Mouse (Mus musculus): ENCODE results near the gene Ssbp1. TPM values are rescaled to one million over a fixed set of nuclear protein-coding genes. Genes with fewer than 3 reads are reported as not detected.

The Ssbp1 gene
- polyA plus RNA-seq, 1 experiment from 2014 or later: 185 TPM

DNA sequence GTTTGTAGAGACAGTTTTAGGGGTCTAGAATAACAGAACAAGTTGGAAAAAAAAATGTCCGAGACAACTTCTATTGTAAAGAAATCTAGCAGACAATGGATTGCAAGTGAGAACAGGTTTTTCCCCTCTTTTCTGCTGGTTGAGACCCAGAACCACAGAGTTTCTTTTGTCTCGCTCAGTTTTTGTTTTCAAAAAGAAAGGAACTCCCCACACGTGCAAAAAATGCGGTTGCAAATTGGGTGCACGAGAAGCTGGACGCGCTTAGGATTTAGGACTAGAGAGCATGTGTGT, 513 bp downstream of the Ssbp1 start:
- WGBS: under 1% methylated on average over 7 of the region's 7 CpGs

DNA sequence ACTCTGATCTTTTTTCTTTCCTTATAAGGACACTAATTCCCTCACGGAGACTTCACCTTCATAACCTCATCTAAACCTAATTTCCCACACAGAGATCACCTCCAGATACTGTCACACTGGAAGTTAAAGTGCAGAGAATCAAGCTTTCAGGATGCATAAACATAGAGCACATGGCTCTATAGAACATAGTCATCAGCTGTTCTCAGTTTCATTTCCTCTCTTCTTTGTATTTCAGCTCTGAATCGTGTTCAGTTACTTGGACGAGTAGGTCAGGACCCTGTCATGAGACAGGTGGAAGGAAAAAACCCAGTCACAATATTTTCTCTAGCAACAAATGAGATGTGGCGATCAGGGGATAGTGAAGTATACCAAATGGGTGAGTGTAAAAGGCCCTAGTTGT, 5.0 kb downstream of the Ssbp1 start:
- no peak overlapping the region for H3K4me3 ChIP-seq
- WGBS: 87% methylated on average over 4 of the region's 4 CpGs
- no peaks in the 10 kb centered on the region for H3K9me3 ChIP-seq

More for the DNA sequence above, 513 bp downstream of the Ssbp1 start:
- H3K9me3 ChIP-seq: no peaks in the 10 kb centered on the region
- peak overlapping the region; percentile 78 for H3K4me3 ChIP-seq
- H3K4me2 ChIP-seq: peak overlapping the region; percentile 67
- peak overlapping the region; percentile 98 for H3K27ac ChIP-seq
- peaks cover 32% of the 10 kb centered on the region for H3K36me3 ChIP-seq
- 0 out of 2 replicates have a peak, but pooled peaks have one; percentile 3 for ATAC-seq (ENCODE audit: insufficient number of reproducible peaks, insufficient read depth, low FRiP score, low TSS enrichment, low read depth)
- peak overlapping the region; percentile 97 for H3K9ac ChIP-seq
- no peaks in the 10 kb centered on the region for H3K27me3 ChIP-seq
- H3K4me1 ChIP-seq: peaks cover 11% of the 10 kb centered on the region

DNA sequence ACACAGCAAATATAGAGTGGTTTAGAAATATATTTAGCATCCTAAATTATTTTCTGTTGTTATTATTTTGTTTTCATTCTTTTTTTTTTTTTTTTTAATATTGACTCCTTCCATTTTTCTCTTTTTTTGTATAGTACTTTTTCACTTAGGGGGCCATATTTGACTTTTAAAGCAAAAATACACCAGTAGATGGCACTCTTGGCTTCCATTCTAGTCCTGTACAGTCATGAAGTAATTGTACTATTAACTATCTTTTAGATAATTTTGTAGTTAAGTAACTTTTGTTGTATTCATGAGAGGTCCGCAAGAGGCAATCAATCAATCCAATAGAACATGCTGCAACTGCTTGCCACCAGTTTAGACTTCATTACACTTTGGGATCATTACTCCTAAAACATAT, 8.6 kb downstream of the Ssbp1 start:
- H3K4me1 ChIP-seq: no peaks in the 10 kb centered on the region
- H3K27ac ChIP-seq: no peak overlapping the region
- H3K9ac ChIP-seq: no peak overlapping the region
- H3K9me3 ChIP-seq: no peaks in the 10 kb centered on the region
- WGBS: 94% methylated on average over 1 of the region's 1 CpGs
- no peak overlapping the region for H3K4me3 ChIP-seq
- no peak for ATAC-seq (ENCODE audit: insufficient number of reproducible peaks, insufficient read depth, low FRiP score, low TSS enrichment, low read depth)
- peaks cover 73% of the 10 kb centered on the region for H3K36me3 ChIP-seq
- H3K4me2 ChIP-seq: no peak overlapping the region
- H3K27me3 ChIP-seq: no peaks in the 10 kb centered on the region

More for the DNA sequence above, 5.0 kb downstream of the Ssbp1 start:
- H3K4me1 ChIP-seq: peaks cover 11% of the 10 kb centered on the region
- no peak for ATAC-seq (ENCODE audit: insufficient number of reproducible peaks, insufficient read depth, low FRiP score, low TSS enrichment, low read depth)
- H3K27me3 ChIP-seq: no peaks in the 10 kb centered on the region
- H3K4me2 ChIP-seq: no peak overlapping the region
- no peak overlapping the region for H3K9ac ChIP-seq
- no peak overlapping the region for H3K27ac ChIP-seq
- peaks cover 55% of the 10 kb centered on the region for H3K36me3 ChIP-seq

DNA sequence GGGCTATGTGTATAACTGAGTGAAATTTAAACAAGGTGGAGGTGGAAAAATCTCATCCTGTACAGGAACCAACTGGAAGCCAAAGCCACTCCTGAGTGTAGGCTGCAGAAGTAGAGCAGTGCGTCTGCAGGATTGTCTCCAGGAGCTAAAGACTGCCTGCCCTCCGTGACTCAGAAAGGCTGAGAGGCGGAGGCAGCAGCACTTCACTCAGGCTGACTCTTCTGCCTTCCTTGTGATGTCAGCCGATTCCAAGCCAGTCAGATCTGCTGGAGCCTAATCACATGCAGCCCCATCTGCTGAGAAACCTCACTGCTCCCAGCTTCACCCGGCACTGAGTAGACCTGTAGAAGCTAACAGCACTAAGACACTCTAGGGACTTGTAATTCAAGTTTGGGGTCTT, 11.2 kb downstream of the Ssbp1 start:
- no peaks in the 10 kb centered on the region for H3K27me3 ChIP-seq
- H3K9me3 ChIP-seq: no peaks in the 10 kb centered on the region
- no peak overlapping the region for H3K27ac ChIP-seq
- no peak overlapping the region for H3K9ac ChIP-seq
- H3K4me2 ChIP-seq: no peak overlapping the region
- WGBS: 93% methylated on average over 5 of the region's 5 CpGs
- H3K4me3 ChIP-seq: no peak overlapping the region
- no peak for ATAC-seq (ENCODE audit: insufficient number of reproducible peaks, insufficient read depth, low FRiP score, low TSS enrichment, low read depth)
- no peaks in the 10 kb centered on the region for H3K4me1 ChIP-seq
- H3K36me3 ChIP-seq: peaks cover 62% of the 10 kb centered on the region

DNA sequence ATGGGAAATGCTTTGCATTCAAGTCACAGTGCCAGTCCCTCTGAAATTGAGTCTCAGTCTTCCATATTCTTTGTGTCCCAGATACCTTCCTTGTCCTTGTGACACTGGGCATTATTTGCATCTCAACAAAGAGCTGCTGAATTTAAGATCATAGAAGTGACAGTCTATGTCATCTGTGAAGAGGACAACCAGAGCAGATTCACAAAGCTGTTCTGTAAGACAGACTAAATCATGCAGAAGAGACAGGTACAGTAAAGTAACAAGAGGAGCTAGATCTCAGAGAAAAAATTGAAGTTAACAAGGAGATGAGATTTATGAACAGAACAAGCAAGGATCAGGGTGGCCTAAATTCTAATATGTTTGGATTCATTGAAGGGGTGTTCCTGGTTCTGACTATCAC, 19.8 kb downstream of the Ssbp1 start, which contains the start of gene Tas2r137:
Gene Tas2r137 (plus strand): TSS at position 301 of the 400 bp plus-strand sequence.
- no peak for ATAC-seq (ENCODE audit: insufficient number of reproducible peaks, insufficient read depth, low FRiP score, low TSS enrichment, low read depth)
- H3K27ac ChIP-seq: no peak within 1 kb of the TSS

DNA sequence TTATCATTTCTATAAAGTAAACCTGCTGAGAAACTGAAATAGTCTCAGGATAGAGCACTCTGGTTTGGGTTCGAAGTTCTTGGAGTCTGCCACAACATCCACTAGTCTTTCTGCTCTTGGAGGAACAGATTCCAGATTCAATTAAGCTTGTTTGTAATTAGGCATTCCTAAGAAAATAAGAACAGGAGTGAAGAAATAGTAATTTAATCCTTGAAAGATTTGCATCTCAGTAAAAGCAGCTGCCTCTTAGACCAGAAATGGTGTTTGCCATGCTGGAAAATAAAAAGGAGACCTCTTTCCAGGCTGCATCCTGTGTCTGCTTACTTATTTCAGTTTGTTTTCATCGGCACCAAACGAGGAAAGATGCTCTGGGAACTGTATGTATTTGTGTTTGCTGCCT, 22.1 kb downstream of the Ssbp1 start, which contains the start of gene Tas2r108:
Gene Tas2r108 (plus strand): TSS at position 301 of the 400 bp plus-strand sequence.
- WGBS: 88% methylated on average over 3 of the region's 3 CpGs
- Histone ChIP-seq H3K9ac (no peak within 1 kb of the TSS), H3K27me3 (no peaks in the 10 kb centered on the region), H3K9me3 (no peaks in the 10 kb centered on the region), H3K4me2 (no peak within 1 kb of the TSS), H3K4me3 (no peak within 1 kb of the TSS), H3K36me3 (no peaks in the 10 kb centered on the region), H3K27ac (no peak within 1 kb of the TSS), H3K4me1 (no peaks in the 10 kb centered on the region)
- ATAC-seq (ENCODE audit: insufficient number of reproducible peaks, insufficient read depth, low FRiP score, low TSS enrichment, low read depth): no peak

More for the DNA sequence above, 19.8 kb downstream of the Ssbp1 start, which contains the start of gene Tas2r137:
- Histone ChIP-seq H3K4me3 (no peak within 1 kb of the TSS), H3K9me3 (no peaks in the 10 kb centered on the region), H3K27me3 (no peaks in the 10 kb centered on the region), H3K4me1 (no peaks in the 10 kb centered on the region), H3K36me3 (no peaks in the 10 kb centered on the region), H3K4me2 (no peak within 1 kb of the TSS), H3K9ac (no peak within 1 kb of the TSS)

DNA sequence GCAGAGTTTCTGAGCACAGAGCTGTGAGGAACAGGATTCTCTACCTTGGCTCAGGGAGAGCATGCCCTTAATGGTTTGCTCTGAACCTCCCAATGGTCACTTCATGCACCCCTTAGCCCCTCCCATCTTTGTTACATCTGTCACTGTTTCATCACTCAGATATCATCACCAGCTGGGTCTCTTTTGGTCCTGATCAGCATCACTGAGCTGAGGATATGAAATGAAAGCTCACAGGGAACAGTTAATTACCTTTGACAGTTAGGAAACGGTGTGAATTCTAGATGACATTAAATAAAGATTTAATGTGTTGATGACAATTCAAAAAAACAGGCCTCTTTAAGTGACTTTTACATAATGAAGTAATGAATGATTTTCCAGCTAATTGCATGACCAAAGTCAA, 48.3 kb downstream of the Ssbp1 start, which contains the start of gene Prss37:
Gene Prss37 (minus strand): TSS at position 101 of the 400 bp plus-strand sequence.
- WGBS: 72% methylated on average over 1 of the region's 1 CpGs
- H3K36me3 ChIP-seq: no peaks in the 10 kb centered on the region
- H3K9me3 ChIP-seq: no peaks in the 10 kb centered on the region
- no peak within 1 kb of the TSS for H3K4me3 ChIP-seq
- ATAC-seq (ENCODE audit: insufficient number of reproducible peaks, insufficient read depth, low FRiP score, low TSS enrichment, low read depth): no peak
- no peak within 1 kb of the TSS for H3K4me2 ChIP-seq
- H3K9ac ChIP-seq: no peak within 1 kb of the TSS
- H3K27me3 ChIP-seq: no peaks in the 10 kb centered on the region
- H3K4me1 ChIP-seq: no peaks in the 10 kb centered on the region
- H3K27ac ChIP-seq: no peak within 1 kb of the TSS

Other genes with a start within 250 kb of the Ssbp1 start
- 52.2 and 52.5 TPM in 2 replicates for gene Agk, start 146.2 kb upstream of the Ssbp1 start, polyA plus RNA-seq (2015; fragmentation: Nextera tagmentation; extraction: Ambion mirVana)
- 9.6 and 10.8 TPM in 2 replicates for gene E330009J07Rik, start 35.2 kb upstream of the Ssbp1 start, polyA plus RNA-seq (2015; fragmentation: Nextera tagmentation; extraction: Ambion mirVana)
- not detected in 2 replicates for gene Wee2, start 32.3 kb upstream of the Ssbp1 start, polyA plus RNA-seq (2015; fragmentation: Nextera tagmentation; extraction: Ambion mirVana)
- gene Tas2r137, start 19.9 kb downstream of the Ssbp1 start, polyA plus RNA-seq (2015; fragmentation: Nextera tagmentation; extraction: Ambion mirVana): not detected in 2 replicates
- 0.28 TPM in 1 of 2 replicates, not detected in the other for gene Tas2r108, start 22.2 kb downstream of the Ssbp1 start, polyA plus RNA-seq (2015; fragmentation: Nextera tagmentation; extraction: Ambion mirVana)
- not detected in 2 replicates for gene Prss37, start 48.2 kb downstream of the Ssbp1 start, polyA plus RNA-seq (2015; fragmentation: Nextera tagmentation; extraction: Ambion mirVana)
- gene Olfr461, start 83.7 kb downstream of the Ssbp1 start, polyA plus RNA-seq (2015; fragmentation: Nextera tagmentation; extraction: Ambion mirVana): 0.13 TPM in 1 of 2 replicates, not detected in the other
- not detected in 2 replicates for gene Olfr460, start 98.1 kb downstream of the Ssbp1 start, polyA plus RNA-seq (2015; fragmentation: Nextera tagmentation; extraction: Ambion mirVana)
- gene Clec5a, start 114.5 kb downstream of the Ssbp1 start, polyA plus RNA-seq (2015; fragmentation: Nextera tagmentation; extraction: Ambion mirVana): 1.2 and 2.5 TPM in 2 replicates
- not detected in 2 replicates for gene Tas2r138, start 142.0 kb downstream of the Ssbp1 start, polyA plus RNA-seq (2015; fragmentation: Nextera tagmentation; extraction: Ambion mirVana)
- 1.9 TPM in 1 of 2 replicates, not detected in the other for gene Mgam, start 157.5 kb downstream of the Ssbp1 start, polyA plus RNA-seq (2015; fragmentation: Nextera tagmentation; extraction: Ambion mirVana)